ENCODE assay signal across 9 mouse cellular contexts in genomic region chr11:80479906-80480866, GRCm38 (mm10). TPM values are rescaled to one million over a fixed set of nuclear protein-coding genes. Genes with fewer than 3 reads are reported as not detected.
DNase-seq lines count a peak whose midpoint lies in the region; ATAC-seq lines count a peak whose summit lies in the region.
"Had no signal": no experiment of that assay in that cellular context is flagged by ENCODE, and none has a peak within 500 bp of the region (broad histone marks: within the 10 kb centered on the region; RNA-seq: fewer than 3 reads in every experiment).

No protein-coding gene starts in this region.

- H3K4me2 ChIP-seq in limb, embryonic 12.5 days: peak overlapping the region; percentile 95
- no peak overlapping the region for H3K4me2 ChIP-seq in kidney, embryonic 15.5 days

- no peak overlapping the region for H3K9ac ChIP-seq in limb, embryonic 12.5 days (replicated peaks)
- no peak overlapping the region for H3K9ac ChIP-seq in kidney, embryonic 15.5 days

- DNase-seq in right cerebral cortex, postnatal 25 days: peak; percentile 45
- DNase-seq in right cerebral cortex, postnatal 36 days (ENCODE audit: low spot score in 2 of 2): no peak
- no peak for DNase-seq in forebrain, embryonic 10.5 days (ENCODE audit: extremely low spot score, low spot score)
- DNase-seq in embryo, embryonic 11 days: no peak
- no peak for DNase-seq in kidney, adult 9 months
- no peak for DNase-seq in adrenal gland, adult (ENCODE audit: inconsistent age in 2 of 2, low spot score in 1 of 2)

- 81% methylated on average over 31 of the region's 31 CpGs for WGBS in forebrain, embryonic 10.5 days
- 86% methylated on average over 31 of the region's 31 CpGs for WGBS in limb, embryonic 12.5 days
- WGBS in kidney, embryonic 15.5 days: 87% methylated on average over 31 of the region's 31 CpGs

- no peaks in the 10 kb centered on the region for H3K9me3 ChIP-seq in forebrain, embryonic 10.5 days
- H3K9me3 ChIP-seq in limb, embryonic 12.5 days: no peaks in the 10 kb centered on the region
- no peaks in the 10 kb centered on the region for H3K9me3 ChIP-seq in kidney, embryonic 15.5 days (replicated peaks)
- H3K9me3 ChIP-seq: G1E had no signal

- H3K27me3 ChIP-seq in forebrain, embryonic 10.5 days (ENCODE audit: poor library complexity, severe bottlenecking): peaks cover 73% of the 10 kb centered on the region
- H3K27me3 ChIP-seq in limb, embryonic 12.5 days: peaks cover 14% of the 10 kb centered on the region
- peaks cover 7% of the 10 kb centered on the region; the same call in 1 of the 2 replicates for H3K27me3 ChIP-seq in kidney, embryonic 15.5 days

- no peak for ATAC-seq in limb, embryonic 12.5 days (ENCODE audit: insufficient number of reproducible peaks, insufficient read depth, low FRiP score, low TSS enrichment, low read depth)
- no peak for ATAC-seq in kidney, embryonic 15.5 days (replicated peaks; ENCODE audit: low FRiP score)

- peaks cover 73% of the 10 kb centered on the region for H3K4me1 ChIP-seq in forebrain, embryonic 10.5 days
- H3K4me1 ChIP-seq in limb, embryonic 12.5 days (replicated peaks): peaks cover 42% of the 10 kb centered on the region
- H3K4me1 ChIP-seq in kidney, embryonic 15.5 days: peaks cover 43% of the 10 kb centered on the region

- peaks cover 9% of the 10 kb centered on the region for H3K36me3 ChIP-seq in forebrain, embryonic 10.5 days (replicated peaks)
- H3K36me3 ChIP-seq in limb, embryonic 12.5 days: peaks cover 7% of the 10 kb centered on the region; the same call in 1 of the 2 replicates
- peaks cover 6% of the 10 kb centered on the region; the same call in 1 of the 2 replicates for H3K36me3 ChIP-seq in kidney, embryonic 15.5 days

- H3K4me3 ChIP-seq in forebrain, embryonic 10.5 days: peak overlapping the region; percentile 73
- H3K4me3 ChIP-seq in limb, embryonic 12.5 days (replicated peaks): peak overlapping the region; percentile 70
- H3K4me3 ChIP-seq in kidney, embryonic 15.5 days (replicated peaks): no peak overlapping the region

- H3K27ac ChIP-seq in forebrain, embryonic 10.5 days: peak overlapping the region; percentile 27; the same call in 1 of the 2 replicates
- no peak overlapping the region for H3K27ac ChIP-seq in limb, embryonic 12.5 days
- no peak overlapping the region for H3K27ac ChIP-seq in kidney, embryonic 15.5 days

RNA-seq across cellular contexts. Expression of gene Cdk5r1, which starts 3.4 kb away (rescaled TPM):
- polyA plus RNA-seq in forebrain, embryonic 10.5 days (2016; fragmentation: Nextera tagmentation; extraction: Ambion mirVana): 3.1 and 4.7 TPM in 2 replicates
- 4.7 and 4.8 TPM in 2 replicates for polyA plus RNA-seq in limb, embryonic 12.5 days (2016; fragmentation: Nextera tagmentation; extraction: Ambion mirVana)
- polyA plus RNA-seq in kidney, embryonic 15.5 days (2015; fragmentation: Nextera tagmentation; extraction: Ambion mirVana): 1.1 and 1.3 TPM in 2 replicates

RNA-seq across cellular contexts. Expression of gene Psmd11, which starts 51.8 kb away (rescaled TPM):
- polyA plus RNA-seq in forebrain, embryonic 10.5 days (2016; fragmentation: Nextera tagmentation; extraction: Ambion mirVana): 414 and 424 TPM in 2 replicates
- 313 and 325 TPM in 2 replicates for polyA plus RNA-seq in limb, embryonic 12.5 days (2016; fragmentation: Nextera tagmentation; extraction: Ambion mirVana)
- polyA plus RNA-seq in kidney, embryonic 15.5 days (2015; fragmentation: Nextera tagmentation; extraction: Ambion mirVana): 306 and 318 TPM in 2 replicates
